Mouse (Mus musculus): ENCODE data around the gene Gm4792. TPM values are rescaled to one million over a fixed set of nuclear protein-coding genes. Genes with fewer than 3 reads are reported as not detected.
A peak's percentile ranks its signal among the peaks of the same experiment; 100 is the strongest.

Gm4792 gene
- polyA plus RNA-seq (2016; fragmentation: Nextera tagmentation; extraction: Ambion mirVana), result 0.27 TPM in 2 replicates

DNA sequence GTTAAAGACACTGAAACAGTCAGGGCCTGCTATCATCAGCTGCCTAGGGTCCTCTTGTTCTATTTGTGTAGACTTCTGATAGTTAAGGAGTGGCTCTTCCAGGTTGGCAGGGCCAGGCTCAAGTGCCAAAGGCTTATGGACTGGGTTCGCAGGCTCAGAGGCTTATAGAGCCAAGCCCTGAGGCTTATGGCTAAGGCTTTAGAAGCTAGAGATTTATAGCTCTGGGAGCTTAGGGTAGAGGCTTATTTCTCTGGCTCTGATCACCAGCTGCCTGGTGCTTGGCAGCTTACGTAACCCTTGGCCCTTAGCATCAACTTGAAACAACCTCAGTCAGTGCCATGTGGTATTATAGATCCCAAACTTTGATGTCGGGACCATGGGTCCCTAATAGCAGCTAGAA lies at the start of gene Gm4792:
Gm4792 (minus strand) TSS at position 233 of the 400 bp plus-strand sequence.
- Histone ChIP-seq H3K27me3 (replicated peaks) (no peaks in the 10 kb centered on the region), H3K36me3 (no peaks in the 10 kb centered on the region), H3K9me3 (no peaks in the 10 kb centered on the region), H3K9ac (no peak within 1 kb of the TSS), H3K4me2 (replicated peaks) (no peak within 1 kb of the TSS), H3K27ac (no peak within 1 kb of the TSS), H3K4me3 (no peak within 1 kb of the TSS), H3K4me1 (peaks cover 24% of the 10 kb centered on the region; the same call in 1 of the 2 replicates)
- no peak for ATAC-seq (ENCODE audit: low FRiP score, low read depth)
- 68% methylated on average over 3 of the region's 3 CpGs for WGBS

DNA sequence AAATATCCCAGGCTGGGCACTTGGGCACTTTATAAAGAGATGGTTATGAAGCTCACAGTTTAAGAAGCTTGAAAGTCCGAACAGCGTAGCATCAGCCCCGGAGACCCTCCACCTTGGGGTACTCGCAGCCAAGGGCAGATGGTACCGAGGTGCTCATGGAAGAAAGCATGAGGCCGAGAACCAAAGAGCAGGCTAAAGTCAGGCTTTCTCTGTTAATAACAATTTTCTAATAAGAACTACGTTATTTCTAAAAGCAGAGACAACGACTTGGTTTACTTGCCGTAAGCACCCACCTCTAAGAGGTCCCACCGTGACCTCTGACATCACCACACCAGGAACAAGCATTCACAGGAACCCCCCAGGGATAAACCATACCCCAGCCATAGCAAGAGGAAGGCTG lies 49.5 kb upstream of the Gm4792 start:
- no peak overlapping the region for H3K4me2 ChIP-seq (replicated peaks)
- no peaks in the 10 kb centered on the region for H3K36me3 ChIP-seq
- WGBS, result 94% methylated on average over 10 of the region's 10 CpGs
- H3K9me3 ChIP-seq, result no peaks in the 10 kb centered on the region
- no peaks in the 10 kb centered on the region for H3K27me3 ChIP-seq (replicated peaks)
- 0 out of 2 replicates have a peak, but pooled peaks cover 11% of the 10 kb centered on the region for H3K4me1 ChIP-seq
- H3K4me3 ChIP-seq, result no peak overlapping the region
- no peak overlapping the region for H3K9ac ChIP-seq
- no peak for ATAC-seq (ENCODE audit: low FRiP score, low read depth)
- no peak overlapping the region for H3K27ac ChIP-seq

DNA sequence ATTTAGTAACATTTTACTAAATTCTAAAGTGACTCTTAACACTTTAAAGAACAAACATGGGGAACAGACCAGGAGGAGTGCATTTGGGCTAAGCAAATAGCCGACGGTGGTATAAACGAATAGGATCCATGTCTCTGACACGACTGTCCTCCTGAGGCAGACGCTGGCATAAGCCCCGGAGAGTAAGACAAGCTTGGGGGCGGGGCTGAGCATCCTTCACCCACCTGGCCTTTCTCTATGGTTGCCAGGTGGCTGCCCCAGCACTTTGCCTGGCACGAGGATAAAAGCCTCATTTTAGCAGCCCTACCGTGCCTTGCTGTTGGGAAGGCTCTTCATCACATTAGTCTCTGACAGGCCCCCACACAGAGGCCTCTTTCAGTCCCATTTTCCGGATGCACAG lies 48.8 kb upstream of the Gm4792 start:
- H3K27ac ChIP-seq, result no peak overlapping the region
- no peak overlapping the region for H3K4me3 ChIP-seq
- no peak for ATAC-seq (ENCODE audit: low FRiP score, low read depth)
- H3K9ac ChIP-seq, result no peak overlapping the region
- no peaks in the 10 kb centered on the region for H3K9me3 ChIP-seq
- H3K4me2 ChIP-seq (replicated peaks), result no peak overlapping the region
- WGBS, result 71% methylated on average over 10 of the region's 10 CpGs
- no peaks in the 10 kb centered on the region for H3K27me3 ChIP-seq (replicated peaks)
- H3K4me1 ChIP-seq, result 0 out of 2 replicates have a peak, but pooled peaks cover 11% of the 10 kb centered on the region
- no peaks in the 10 kb centered on the region for H3K36me3 ChIP-seq

DNA sequence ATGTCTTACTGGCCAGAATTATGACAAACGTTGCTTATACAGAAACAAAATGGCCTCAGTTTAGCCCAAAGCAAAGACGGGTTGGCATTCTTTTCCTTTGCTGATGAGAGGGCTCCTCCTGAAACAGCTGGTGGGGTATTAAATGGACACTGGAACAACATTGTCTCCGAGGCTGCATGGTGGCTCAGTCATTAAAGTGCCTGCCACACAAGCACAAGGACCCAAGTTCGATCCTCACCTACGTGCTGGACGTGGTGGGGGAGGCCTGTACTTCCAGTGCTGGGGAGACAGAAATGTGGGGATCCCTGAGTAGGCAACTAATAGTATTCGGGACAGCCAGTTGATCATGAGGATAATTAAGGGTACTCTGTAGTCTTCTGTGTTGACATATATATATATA lies 48.1 kb upstream of the Gm4792 start:
- WGBS, result 94% methylated on average over 7 of the region's 7 CpGs
- H3K27ac ChIP-seq, result no peak overlapping the region
- H3K4me1 ChIP-seq, result 0 out of 2 replicates have a peak, but pooled peaks cover 11% of the 10 kb centered on the region
- H3K4me3 ChIP-seq, result no peak overlapping the region
- no peaks in the 10 kb centered on the region for H3K36me3 ChIP-seq
- H3K4me2 ChIP-seq (replicated peaks), result no peak overlapping the region
- no peak overlapping the region for H3K9ac ChIP-seq
- H3K9me3 ChIP-seq, result no peaks in the 10 kb centered on the region
- ATAC-seq (ENCODE audit: low FRiP score, low read depth), result no peak
- no peaks in the 10 kb centered on the region for H3K27me3 ChIP-seq (replicated peaks)

DNA sequence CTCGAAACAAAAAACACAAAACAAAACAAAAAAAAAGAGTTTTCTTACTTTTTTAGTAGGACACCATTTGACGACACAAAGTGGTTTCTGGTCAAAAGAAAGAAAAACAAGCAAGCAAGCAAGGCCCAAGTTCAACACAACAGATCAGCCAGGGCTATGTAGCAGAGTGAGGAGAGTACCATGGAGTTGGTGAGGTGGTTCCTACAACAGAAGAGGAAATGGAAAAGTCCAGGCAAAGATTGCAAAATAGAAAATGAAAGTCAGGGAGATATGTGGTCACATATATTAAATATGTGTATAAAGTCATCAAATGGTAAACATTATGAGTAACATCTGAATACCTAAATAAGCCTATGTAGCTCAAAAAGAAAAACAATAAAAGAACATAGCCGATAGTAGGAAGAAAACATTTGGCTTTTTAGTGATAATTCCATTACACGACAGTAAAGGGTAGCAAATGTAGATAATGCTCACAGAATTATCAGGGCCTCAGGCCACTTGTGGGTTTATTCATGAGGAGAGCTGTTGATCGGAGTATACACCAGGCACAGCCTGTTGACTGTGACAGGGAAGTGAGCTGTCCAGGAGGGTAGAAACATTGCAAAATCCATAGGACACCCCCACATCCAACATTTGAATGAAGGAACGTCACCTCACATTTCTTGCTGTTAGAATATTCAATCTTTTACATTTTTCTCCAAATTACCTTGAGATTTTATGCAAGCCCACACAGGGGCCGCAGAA lies 47.2 kb upstream of the Gm4792 start:
- 0 out of 2 replicates have a peak, but pooled peaks cover 8% of the 10 kb centered on the region for H3K4me1 ChIP-seq
- no peaks in the 10 kb centered on the region for H3K9me3 ChIP-seq
- H3K36me3 ChIP-seq, result no peaks in the 10 kb centered on the region
- H3K9ac ChIP-seq, result no peak overlapping the region
- no peak overlapping the region for H3K4me2 ChIP-seq (replicated peaks)
- H3K4me3 ChIP-seq, result no peak overlapping the region
- no peaks in the 10 kb centered on the region for H3K27me3 ChIP-seq (replicated peaks)
- 90% methylated on average over 7 of the region's 7 CpGs for WGBS
- H3K27ac ChIP-seq, result no peak overlapping the region
- no peak for ATAC-seq (ENCODE audit: low FRiP score, low read depth)

DNA sequence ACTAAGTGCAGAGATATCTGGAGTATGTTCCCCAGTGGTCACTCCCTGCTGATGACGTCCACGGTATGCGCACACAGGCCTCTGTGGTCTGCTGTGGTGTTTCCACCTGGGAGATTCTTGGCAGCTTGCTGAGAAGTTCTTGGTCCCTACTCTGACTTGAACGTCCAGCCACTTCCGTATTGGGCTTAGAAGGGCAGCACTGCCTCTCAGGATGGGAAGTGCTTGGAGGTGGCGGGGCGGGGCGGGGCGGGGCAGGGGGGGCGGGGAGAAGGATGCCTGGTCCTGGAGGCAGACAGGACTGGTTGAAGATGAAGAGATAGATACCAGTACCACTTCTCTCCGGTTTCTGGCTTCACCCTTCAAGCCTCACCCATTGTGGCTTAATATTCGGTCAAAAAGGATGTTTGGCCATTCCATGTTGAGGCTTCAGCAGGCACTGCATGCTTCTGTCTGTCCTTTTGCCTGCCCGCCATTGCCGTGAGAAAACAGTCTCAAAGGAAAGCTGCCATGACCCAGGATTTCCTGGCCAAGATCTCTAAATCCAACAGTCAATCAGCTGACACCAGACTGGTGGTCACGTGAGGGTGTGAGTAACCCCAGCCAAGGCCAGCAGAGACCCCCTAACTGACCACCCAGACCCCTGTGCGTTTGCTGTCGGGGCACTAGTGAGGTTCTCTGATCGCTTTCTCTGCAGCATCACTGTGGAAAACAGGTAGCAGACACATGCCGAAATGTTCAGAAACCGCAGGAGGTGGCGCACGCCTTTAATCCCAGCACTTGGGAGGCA lies 46.3 kb upstream of the Gm4792 start:
- 58% methylated on average over 22 of the region's 22 CpGs for WGBS
- Histone ChIP-seq H3K4me3 (no peak overlapping the region), H3K27ac (no peak overlapping the region), H3K4me2 (replicated peaks) (no peak overlapping the region), H3K4me1 (no peaks in the 10 kb centered on the region), H3K9ac (no peak overlapping the region), H3K27me3 (replicated peaks) (no peaks in the 10 kb centered on the region), H3K36me3 (no peaks in the 10 kb centered on the region), H3K9me3 (no peaks in the 10 kb centered on the region)
- ATAC-seq (ENCODE audit: low FRiP score, low read depth), result no peak

DNA sequence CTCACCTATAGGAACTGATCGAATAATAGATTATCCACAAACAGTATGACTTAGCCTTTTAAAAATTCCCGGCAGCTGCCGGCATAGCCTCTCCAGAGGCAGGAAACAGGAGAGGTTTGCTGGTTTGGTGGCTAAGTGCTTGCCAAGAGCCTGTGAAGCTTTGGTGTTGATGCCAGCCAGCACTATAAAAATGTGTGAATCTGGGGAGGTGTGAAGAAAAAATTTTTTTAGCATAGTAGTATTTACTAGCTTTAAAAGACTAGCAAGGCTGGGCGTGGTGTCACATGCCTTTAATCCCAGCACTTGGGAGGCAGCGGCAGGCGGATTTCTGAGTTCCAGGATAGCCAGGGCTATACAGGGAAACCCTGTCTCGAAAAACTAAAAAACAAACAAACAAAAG lies 45.1 kb upstream of the Gm4792 start:
- Histone ChIP-seq H3K27me3 (replicated peaks) (no peaks in the 10 kb centered on the region), H3K27ac (no peak overlapping the region), H3K9me3 (no peaks in the 10 kb centered on the region), H3K4me2 (replicated peaks) (no peak overlapping the region), H3K9ac (no peak overlapping the region), H3K36me3 (no peaks in the 10 kb centered on the region), H3K4me1 (no peaks in the 10 kb centered on the region), H3K4me3 (no peak overlapping the region)
- 89% methylated on average over 7 of the region's 7 CpGs for WGBS
- ATAC-seq (ENCODE audit: low FRiP score, low read depth), result no peak

DNA sequence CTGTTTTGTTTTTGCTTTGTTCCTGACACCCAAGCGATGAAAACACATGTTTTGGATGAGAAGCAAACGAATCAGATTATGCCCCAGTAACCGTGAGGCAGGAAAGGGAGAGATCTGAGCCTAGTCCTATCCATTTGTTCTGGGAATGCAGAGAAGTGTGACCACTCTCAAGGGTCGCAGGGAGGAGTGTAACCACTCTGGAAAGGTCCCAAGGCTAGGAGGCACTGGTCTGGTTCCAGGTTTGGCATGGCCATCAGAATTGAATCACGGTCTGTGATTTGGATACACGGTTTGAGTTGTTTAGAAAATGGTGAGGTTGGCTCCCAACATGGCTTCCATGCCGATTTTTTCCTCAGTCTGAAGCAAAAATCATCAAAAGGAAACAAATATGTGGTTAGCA lies 43.8 kb upstream of the Gm4792 start:
- H3K4me1 ChIP-seq, result no peaks in the 10 kb centered on the region
- no peak overlapping the region for H3K4me3 ChIP-seq
- 80% methylated on average over 7 of the region's 7 CpGs for WGBS
- H3K9ac ChIP-seq, result no peak overlapping the region
- H3K4me2 ChIP-seq (replicated peaks), result no peak overlapping the region
- ATAC-seq (ENCODE audit: low FRiP score, low read depth), result no peak
- H3K27me3 ChIP-seq (replicated peaks), result no peaks in the 10 kb centered on the region
- no peaks in the 10 kb centered on the region for H3K9me3 ChIP-seq
- H3K36me3 ChIP-seq, result no peaks in the 10 kb centered on the region
- no peak overlapping the region for H3K27ac ChIP-seq

DNA sequence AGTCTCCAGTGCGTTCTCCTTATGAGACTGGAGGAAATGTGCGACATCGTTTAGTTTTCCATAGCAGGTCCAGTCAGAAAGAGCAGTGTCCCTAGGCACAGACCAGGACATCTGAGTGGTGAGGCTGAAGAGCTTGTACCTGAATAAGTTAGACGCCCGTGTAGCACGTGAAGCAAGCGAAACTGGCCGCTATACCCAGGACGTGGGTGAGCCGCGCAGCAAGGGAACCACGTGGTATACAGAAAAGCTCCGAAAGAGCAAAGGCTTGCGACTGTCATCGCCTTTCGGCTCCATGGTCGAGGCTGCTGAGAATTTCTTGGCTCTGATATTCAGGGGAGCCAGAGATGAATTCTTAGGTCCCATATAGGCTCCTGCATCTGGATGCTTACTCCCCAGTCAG lies 43.0 kb upstream of the Gm4792 start:
- Histone ChIP-seq H3K9ac (no peak overlapping the region), H3K27me3 (replicated peaks) (no peaks in the 10 kb centered on the region), H3K4me1 (no peaks in the 10 kb centered on the region), H3K4me3 (no peak overlapping the region), H3K9me3 (no peaks in the 10 kb centered on the region), H3K27ac (no peak overlapping the region), H3K36me3 (no peaks in the 10 kb centered on the region), H3K4me2 (replicated peaks) (peak overlapping the region; percentile 20; the same call in 1 of the 2 replicates)
- no peak for ATAC-seq (ENCODE audit: low FRiP score, low read depth)
- WGBS, result 73% methylated on average over 17 of the region's 17 CpGs

DNA sequence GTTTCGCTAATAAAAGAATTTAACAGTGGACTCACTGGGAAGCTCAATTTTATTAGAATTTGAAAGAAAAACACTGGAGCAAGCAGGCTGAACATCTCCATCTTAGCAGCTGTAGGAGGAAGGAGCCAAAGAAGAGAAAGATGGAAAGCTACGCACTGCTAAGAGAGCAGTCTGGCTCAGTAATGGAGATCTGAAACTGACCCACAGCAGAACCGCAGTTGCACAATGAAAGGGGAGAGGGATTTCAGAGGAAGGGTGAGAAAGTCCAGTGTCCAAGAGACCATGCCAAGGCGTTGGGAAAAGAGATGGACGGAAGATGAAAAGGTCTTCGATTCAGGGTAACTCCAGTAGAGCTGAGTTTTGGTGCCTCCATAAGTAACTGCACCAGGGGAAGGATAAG lies 37.6 kb upstream of the Gm4792 start:
- Histone ChIP-seq H3K4me3 (no peak overlapping the region), H3K27me3 (replicated peaks) (no peaks in the 10 kb centered on the region), H3K36me3 (no peaks in the 10 kb centered on the region), H3K9ac (no peak overlapping the region), H3K9me3 (no peaks in the 10 kb centered on the region; the same call in 1 of the 2 replicates), H3K27ac (no peak overlapping the region), H3K4me2 (replicated peaks) (no peak overlapping the region), H3K4me1 (no peaks in the 10 kb centered on the region)
- no peak for ATAC-seq (ENCODE audit: low FRiP score, low read depth)
- WGBS, result 95% methylated on average over 6 of the region's 6 CpGs

DNA sequence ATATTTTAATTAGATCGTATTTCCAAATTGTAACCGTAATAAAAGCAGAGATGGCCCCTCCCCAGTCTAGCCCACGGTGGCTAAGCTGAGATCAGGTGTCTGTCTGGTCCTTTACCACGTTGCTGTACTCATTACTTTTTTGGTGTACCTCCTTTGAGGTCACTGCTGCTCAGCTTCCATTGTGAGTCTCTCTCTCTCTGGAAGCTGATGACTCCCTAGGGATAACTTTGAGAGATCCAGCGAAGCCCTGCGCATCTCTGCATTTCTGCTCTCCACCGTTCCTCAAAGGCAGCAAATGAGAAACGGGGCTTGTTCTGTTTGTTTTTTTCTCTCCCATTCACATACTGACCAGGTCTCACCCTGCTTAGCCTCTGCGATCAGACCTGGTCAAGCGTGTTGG lies 36.5 kb upstream of the Gm4792 start:
- Histone ChIP-seq H3K27me3 (replicated peaks) (no peaks in the 10 kb centered on the region), H3K9me3 (no peaks in the 10 kb centered on the region; the same call in 1 of the 2 replicates), H3K36me3 (no peaks in the 10 kb centered on the region), H3K4me3 (no peak overlapping the region), H3K4me1 (no peaks in the 10 kb centered on the region), H3K9ac (no peak overlapping the region), H3K4me2 (replicated peaks) (no peak overlapping the region), H3K27ac (no peak overlapping the region)
- 75% methylated on average over 10 of the region's 10 CpGs for WGBS
- no peak for ATAC-seq (ENCODE audit: low FRiP score, low read depth)

DNA sequence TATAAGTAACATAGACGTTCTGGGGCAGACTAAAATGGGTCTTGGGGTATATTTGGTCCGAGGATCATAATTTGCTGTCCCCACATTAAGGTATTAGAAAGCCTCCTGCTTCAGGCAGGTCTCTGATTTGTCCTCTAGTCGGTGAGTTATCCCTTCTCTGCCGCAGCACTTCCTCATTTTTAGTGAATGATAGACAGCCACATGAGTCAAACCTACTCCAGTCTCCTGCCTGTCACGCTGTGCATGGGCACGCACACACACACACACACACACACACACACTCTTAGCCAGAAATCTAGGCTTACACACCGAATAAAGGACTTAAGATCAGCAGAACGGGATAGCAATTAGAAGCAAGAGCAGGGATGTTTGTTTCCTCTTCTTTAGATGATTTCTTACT lies 34.8 kb upstream of the Gm4792 start:
- no peak overlapping the region for H3K27ac ChIP-seq
- ATAC-seq (ENCODE audit: low FRiP score, low read depth), result no peak
- no peak overlapping the region for H3K4me3 ChIP-seq
- H3K4me1 ChIP-seq, result no peaks in the 10 kb centered on the region
- H3K9ac ChIP-seq, result no peak overlapping the region
- H3K36me3 ChIP-seq, result no peaks in the 10 kb centered on the region
- H3K27me3 ChIP-seq (replicated peaks), result no peaks in the 10 kb centered on the region
- no peak overlapping the region for H3K4me2 ChIP-seq (replicated peaks)
- no peaks in the 10 kb centered on the region; the same call in 1 of the 2 replicates for H3K9me3 ChIP-seq
- WGBS, result 89% methylated on average over 8 of the region's 8 CpGs

Data from neural tube, embryonic 12.5 days (tissue).